Mouse (Mus musculus): ENCODE results near the gene Fbxl13. TPM values are rescaled to one million over a fixed set of nuclear protein-coding genes. Genes with fewer than 3 reads are reported as not detected.

Gene Fbxl13
- polyA plus RNA-seq, 1 experiment from 2014 or later = 0.46 TPM

DNA sequence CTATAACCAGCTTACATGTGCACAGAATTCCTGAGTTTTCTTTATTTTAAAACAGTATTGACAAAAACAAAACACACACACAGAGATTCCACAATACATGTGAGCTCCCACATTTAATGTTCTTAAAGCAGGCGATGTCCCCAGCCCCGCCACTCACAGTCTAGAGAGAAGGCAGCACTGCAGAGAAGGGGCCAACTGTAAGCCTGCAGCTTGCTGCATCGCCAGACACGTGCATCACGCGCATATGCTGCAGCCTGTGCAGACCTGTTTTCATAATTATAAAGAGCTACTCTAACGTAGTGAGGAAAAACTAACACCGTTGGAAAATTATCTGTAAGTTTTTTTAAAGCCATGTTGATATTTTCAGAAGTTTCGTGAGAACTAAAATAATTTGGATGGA, 28.3 kb upstream of the Fbxl13 start:
- H3K27ac ChIP-seq = 0 out of 2 replicates have a peak overlapping the region, but pooled peaks have one; percentile 13
- DNase-seq (ENCODE audit: low spot score) (no peak), ATAC-seq (replicated peaks; ENCODE audit: low FRiP score, low read depth) (no peak)
- no peaks in the 10 kb centered on the region for H3K27me3 ChIP-seq (ENCODE audit: insufficient read depth, low read length)
- H3K9me3 ChIP-seq (replicated peaks; ENCODE audit: low read length) = no peaks in the 10 kb centered on the region
- H3K4me3 ChIP-seq (replicated peaks; ENCODE audit: low read depth, low read length) = no peak overlapping the region
- H3K36me3 ChIP-seq (ENCODE audit: insufficient read depth, low read length) = no peaks in the 10 kb centered on the region
- 74% methylated on average over 9 of the region's 9 CpGs for WGBS
- TF ChIP-seq CTCF (IDR thresholded peaks at IDR 0.05; ENCODE audit: low read depth) = no peak
- H3K4me2 ChIP-seq (ENCODE audit: low read length) = no peak overlapping the region
- H3K9ac ChIP-seq (ENCODE audit: low read depth, low read length) = no peak overlapping the region
- H3K4me1 ChIP-seq (replicated peaks; ENCODE audit: insufficient read depth, low read length) = 0 out of 2 replicates have a peak, but pooled peaks cover 5% of the 10 kb centered on the region

DNA sequence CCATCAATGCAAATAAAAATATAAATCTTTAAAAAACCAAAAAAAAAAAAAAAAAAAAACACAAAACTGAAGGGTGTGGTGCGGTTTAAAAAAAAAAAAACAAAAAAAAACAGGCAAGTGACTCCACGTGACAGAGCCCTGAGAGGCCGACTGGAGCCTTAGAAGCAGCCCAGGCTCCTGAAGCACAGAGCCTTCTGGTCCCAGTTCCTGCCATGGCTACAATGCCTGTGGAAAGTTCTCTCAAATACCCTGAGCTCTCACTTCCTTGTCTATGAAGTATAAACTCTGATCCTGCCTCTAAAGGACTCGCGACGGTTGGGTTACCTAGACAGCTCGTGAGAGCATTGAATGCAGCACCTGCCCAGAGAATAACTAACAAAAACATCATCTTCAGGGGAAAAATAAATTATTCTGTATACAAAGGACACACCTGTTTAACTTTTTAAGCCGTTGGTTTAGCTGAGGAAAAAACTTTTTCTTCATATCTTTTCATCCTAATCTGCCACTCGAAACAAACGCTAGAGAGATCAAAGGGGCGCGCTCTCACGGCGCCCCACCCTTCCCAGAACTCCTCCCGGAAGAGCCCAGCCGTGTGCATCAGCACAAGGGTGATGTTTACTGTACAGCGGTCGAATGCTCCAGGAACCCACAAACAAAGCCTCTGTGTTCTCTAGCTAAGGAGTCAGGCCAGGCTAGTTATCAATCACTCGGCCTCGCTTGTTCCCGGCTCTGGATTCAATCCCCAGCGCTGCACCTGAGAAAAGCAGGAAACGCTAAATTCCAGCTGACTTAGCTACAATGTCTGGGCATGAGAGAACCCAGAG, 27.6 kb upstream of the Fbxl13 start:
- peak overlapping the region; percentile 44; the same call in 1 of the 2 replicates for H3K9ac ChIP-seq (ENCODE audit: low read depth, low read length)

DNA sequence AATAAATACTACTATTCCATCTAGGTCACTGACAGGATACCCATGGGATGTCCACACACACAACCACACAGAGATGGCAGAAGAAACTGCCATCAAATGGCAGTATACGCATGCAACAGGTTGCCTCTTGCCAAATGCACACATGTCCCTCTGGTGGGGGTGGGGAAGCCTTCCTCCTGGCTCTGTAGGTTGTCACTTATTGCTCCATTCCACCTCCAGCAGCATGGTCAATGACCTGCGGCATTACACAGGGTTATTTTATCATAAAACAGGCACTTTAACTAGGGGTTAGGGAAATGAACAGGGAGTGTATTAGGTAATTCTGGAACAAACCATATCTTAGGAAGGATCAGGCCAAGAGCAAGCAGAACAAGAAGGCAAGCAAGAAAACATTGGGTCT, 23.9 kb upstream of the Fbxl13 start:
- Histone ChIP-seq H3K27me3 (ENCODE audit: insufficient read depth, low read length) (no peaks in the 10 kb centered on the region), H3K36me3 (ENCODE audit: insufficient read depth, low read length) (no peaks in the 10 kb centered on the region), H3K4me2 (ENCODE audit: low read length) (no peak overlapping the region), H3K9ac (ENCODE audit: low read depth, low read length) (no peak overlapping the region), H3K4me1 (replicated peaks; ENCODE audit: insufficient read depth, low read length) (0 out of 2 replicates have a peak, but pooled peaks cover 5% of the 10 kb centered on the region), H3K4me3 (replicated peaks; ENCODE audit: low read depth, low read length) (no peak overlapping the region), H3K27ac (no peak overlapping the region), H3K9me3 (replicated peaks; ENCODE audit: low read length) (no peaks in the 10 kb centered on the region)
- WGBS = 64% methylated on average over 2 of the region's 2 CpGs
- ATAC-seq (replicated peaks; ENCODE audit: low FRiP score, low read depth) (no peak), DNase-seq (ENCODE audit: low spot score) (no peak)
- TF ChIP-seq CTCF (IDR thresholded peaks at IDR 0.05; ENCODE audit: low read depth) = no peak

More for the DNA sequence above, 27.6 kb upstream of the Fbxl13 start:
- H3K27me3 ChIP-seq (ENCODE audit: insufficient read depth, low read length) = no peaks in the 10 kb centered on the region
- peak overlapping the region; percentile 50 for H3K4me2 ChIP-seq (ENCODE audit: low read length)
- no peaks in the 10 kb centered on the region for H3K9me3 ChIP-seq (replicated peaks; ENCODE audit: low read length)
- DNase-seq (ENCODE audit: low spot score) (peak; percentile 61), ATAC-seq (replicated peaks; ENCODE audit: low FRiP score, low read depth) (peak; percentile 78)
- 0 out of 2 replicates have a peak, but pooled peaks cover 5% of the 10 kb centered on the region for H3K4me1 ChIP-seq (replicated peaks; ENCODE audit: insufficient read depth, low read length)
- WGBS = 31% methylated on average over 23 of the region's 23 CpGs
- no peaks in the 10 kb centered on the region for H3K36me3 ChIP-seq (ENCODE audit: insufficient read depth, low read length)
- no peak for TF ChIP-seq CTCF (IDR thresholded peaks at IDR 0.05; ENCODE audit: low read depth)
- peak overlapping the region; percentile 13 for H3K27ac ChIP-seq
- peak overlapping the region; percentile 17; the same call in 1 of the 2 replicates for H3K4me3 ChIP-seq (replicated peaks; ENCODE audit: low read depth, low read length)

DNA sequence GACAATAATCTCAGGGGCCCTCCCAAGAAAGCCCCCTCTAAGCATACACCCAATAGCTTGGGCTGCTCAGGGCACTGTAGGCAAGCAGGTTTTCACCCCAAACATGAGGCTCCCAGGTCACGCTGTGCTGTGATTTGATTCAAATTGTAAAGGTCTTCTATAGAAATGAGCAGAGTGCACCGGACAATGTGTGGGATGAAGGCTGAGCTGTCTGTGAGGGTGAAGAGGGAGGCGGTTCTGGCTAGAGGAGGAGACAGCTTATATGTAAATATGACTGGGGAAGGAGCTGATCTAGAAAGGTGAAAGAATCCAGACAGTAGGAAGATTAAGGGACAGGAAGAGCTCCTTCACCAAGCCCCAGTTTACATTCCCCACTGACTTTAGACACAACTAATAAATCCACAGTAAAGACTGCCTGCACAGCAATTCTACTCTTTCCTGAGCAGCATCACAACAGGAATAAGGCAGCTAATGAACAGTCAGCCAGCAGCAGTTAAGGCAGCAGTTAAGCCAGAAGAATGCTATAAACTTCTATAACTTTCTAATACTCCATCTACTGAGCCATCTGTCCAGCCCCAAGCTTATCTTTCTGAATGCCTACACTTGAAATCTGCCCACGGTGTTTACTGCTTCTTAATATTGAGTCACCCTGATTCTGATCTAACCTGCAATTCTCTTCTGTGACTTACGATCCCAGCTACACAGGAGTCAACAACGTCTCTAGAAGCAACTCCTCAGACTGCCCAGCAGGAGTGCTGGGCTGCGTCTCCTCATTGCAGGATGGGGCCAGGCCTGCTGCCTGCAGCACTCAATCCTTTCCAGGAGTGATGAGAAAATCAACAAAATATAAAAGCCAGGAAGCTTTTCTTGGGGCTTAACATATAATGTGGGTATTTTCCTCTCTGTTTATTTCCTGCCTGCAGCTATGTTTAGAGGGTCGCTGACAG, 22.0 kb upstream of the Fbxl13 start:
- no peaks in the 10 kb centered on the region for H3K9me3 ChIP-seq (replicated peaks; ENCODE audit: low read length)
- no peaks in the 10 kb centered on the region for H3K36me3 ChIP-seq (ENCODE audit: insufficient read depth, low read length)
- no peaks in the 10 kb centered on the region for H3K27me3 ChIP-seq (ENCODE audit: insufficient read depth, low read length)
- ATAC-seq (replicated peaks; ENCODE audit: low FRiP score, low read depth) (no peak; the same call in 1 of the 2 replicates), DNase-seq (ENCODE audit: low spot score) (no peak)
- 0 out of 2 replicates have a peak, but pooled peaks have one; percentile 21 for TF ChIP-seq CTCF (IDR thresholded peaks at IDR 0.05; ENCODE audit: low read depth)
- 45% methylated on average over 8 of the region's 8 CpGs for WGBS
- no peak overlapping the region for H3K4me2 ChIP-seq (ENCODE audit: low read length)
- H3K4me1 ChIP-seq (replicated peaks; ENCODE audit: insufficient read depth, low read length) = no peaks in the 10 kb centered on the region
- H3K9ac ChIP-seq (ENCODE audit: low read depth, low read length) = no peak overlapping the region
- 0 out of 2 replicates have a peak overlapping the region, but pooled peaks have one; percentile 13 for H3K27ac ChIP-seq
- no peak overlapping the region for H3K4me3 ChIP-seq (replicated peaks; ENCODE audit: low read depth, low read length)

DNA sequence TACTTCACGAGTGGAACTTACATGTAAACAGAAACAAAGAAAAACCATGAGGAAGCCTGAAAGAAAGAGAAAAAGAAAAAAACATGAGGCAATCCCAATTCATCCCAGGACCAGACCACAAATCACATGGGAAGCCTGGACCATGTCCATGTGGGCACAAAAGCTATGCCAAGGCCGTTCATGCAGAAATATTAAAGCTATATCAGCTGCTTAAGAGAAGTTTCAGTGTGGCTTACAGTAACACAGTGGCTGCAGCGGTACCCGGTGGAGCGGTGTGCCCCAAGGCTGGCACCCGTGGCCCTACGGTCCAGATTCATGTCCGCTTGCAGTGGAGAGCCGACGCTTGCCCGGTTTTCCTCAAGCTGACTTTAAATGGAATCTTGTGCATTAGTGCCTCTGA, 17.6 kb upstream of the Fbxl13 start:
- no peak for ATAC-seq (replicated peaks; ENCODE audit: low FRiP score, low read depth)
- Histone ChIP-seq H3K27ac (no peak overlapping the region), H3K9me3 (replicated peaks; ENCODE audit: low read length) (no peaks in the 10 kb centered on the region), H3K4me3 (replicated peaks; ENCODE audit: low read depth, low read length) (no peak overlapping the region), H3K4me1 (replicated peaks; ENCODE audit: insufficient read depth, low read length) (peaks cover 4% of the 10 kb centered on the region; the same call in 1 of the 2 replicates), H3K27me3 (ENCODE audit: insufficient read depth, low read length) (no peaks in the 10 kb centered on the region), H3K9ac (ENCODE audit: low read depth, low read length) (no peak overlapping the region), H3K4me2 (ENCODE audit: low read length) (no peak overlapping the region), H3K36me3 (ENCODE audit: insufficient read depth, low read length) (peaks cover 16% of the 10 kb centered on the region; the same call in 1 of the 2 replicates)
- DNase-seq (ENCODE audit: low spot score) = no peak
- WGBS = 87% methylated on average over 11 of the region's 11 CpGs
- no peak for TF ChIP-seq CTCF (IDR thresholded peaks at IDR 0.05; ENCODE audit: low read depth)

DNA sequence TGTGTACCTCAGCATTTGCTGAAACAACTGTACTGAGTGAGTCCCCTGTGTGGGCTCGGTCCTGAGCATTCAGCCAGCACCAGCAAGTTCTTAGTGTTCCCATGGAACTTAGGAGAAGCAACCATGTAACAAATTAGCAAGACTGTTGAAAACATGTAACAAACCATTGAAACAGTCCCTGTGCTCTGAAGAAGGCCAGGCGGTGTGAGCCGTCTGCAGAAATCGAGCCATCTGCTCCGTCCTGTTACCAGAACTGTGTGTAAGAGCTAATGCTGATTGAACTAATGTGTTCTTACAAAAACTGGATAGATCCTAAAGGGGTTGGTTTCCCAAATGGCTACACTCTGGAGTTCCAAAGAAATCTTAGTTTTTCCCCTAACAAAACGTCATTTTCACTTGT, 15.4 kb upstream of the Fbxl13 start:
- H3K27ac ChIP-seq = no peak overlapping the region
- no peaks in the 10 kb centered on the region for H3K27me3 ChIP-seq (ENCODE audit: insufficient read depth, low read length)
- ATAC-seq (replicated peaks; ENCODE audit: low FRiP score, low read depth) = no peak
- WGBS = 89% methylated on average over 6 of the region's 6 CpGs
- no peak for TF ChIP-seq CTCF (IDR thresholded peaks at IDR 0.05; ENCODE audit: low read depth)
- peaks cover 4% of the 10 kb centered on the region; the same call in 1 of the 2 replicates for H3K4me1 ChIP-seq (replicated peaks; ENCODE audit: insufficient read depth, low read length)
- no peak overlapping the region for H3K4me3 ChIP-seq (replicated peaks; ENCODE audit: low read depth, low read length)
- no peaks in the 10 kb centered on the region for H3K9me3 ChIP-seq (replicated peaks; ENCODE audit: low read length)
- no peak for DNase-seq (ENCODE audit: low spot score)
- H3K4me2 ChIP-seq (ENCODE audit: low read length) = no peak overlapping the region
- H3K9ac ChIP-seq (ENCODE audit: low read depth, low read length) = no peak overlapping the region
- H3K36me3 ChIP-seq (ENCODE audit: insufficient read depth, low read length) = peaks cover 21% of the 10 kb centered on the region; the same call in 1 of the 2 replicates

Data from kidney, postnatal 0 days (tissue).